Mouse (Mus musculus): ENCODE measurements around the gene Hmgb3. TPM values are rescaled to one million over a fixed set of nuclear protein-coding genes. Genes with fewer than 3 reads are reported as not detected.
"Not testable (repeated sequence)": the region's sequence is repeated elsewhere in the genome, so short reads cannot be mapped to it uniquely, and the experiment has no call there.

The Hmgb3 gene
- polyA plus RNA-seq (2014; fragmentation: Nextera tagmentation; extraction: Ambion mirVana), result 134 and 138 TPM in 2 replicates

- Histone ChIP-seq H3K27ac (replicated peaks in 1 of 2; ENCODE audit: control insufficient read depth in 1 of 2, insufficient read depth in 1 of 2, low read depth in 2 of 2, low read length in 2 of 2) (peak within 1 kb of the TSS; percentile 93 to 95), H3K9me3 (ENCODE audit: control insufficient read depth, low read length) (no peaks in the 10 kb centered on the region), H3K4me3 (ENCODE audit: control insufficient read depth in 1 of 2, insufficient read depth in 1 of 2, low read depth in 1 of 2, low read length in 2 of 2) (peak within 1 kb of the TSS; percentile 71 to 90), H3K4me2 (ENCODE audit: low read length) (peak within 1 kb of the TSS; percentile 72), H3K9ac (ENCODE audit: low read length) (peak within 1 kb of the TSS; percentile 88), H3K36me3 (ENCODE audit: control insufficient read depth, insufficient read depth, low read length) (peaks cover 10% of the 10 kb centered on the region), H3K4me1 (ENCODE audit: control insufficient read depth in 2 of 2, insufficient read depth in 2 of 2, low read length in 2 of 2) (0 out of 4 replicates have a peak, but pooled peaks cover 0 to 2% of the 10 kb centered on the region in 2 experiments), H3K27me3 (ENCODE audit: control insufficient read depth, insufficient read depth, low read length) (no peaks in the 10 kb centered on the region)
- WGBS, result 15% methylated on average over 37 of the region's 59 CpGs
- ATAC-seq (ENCODE audit: insufficient number of reproducible peaks, insufficient read depth, low FRiP score, low read depth), result peak; percentile 93
Observed at GRCm38 (mm10) chrX:71555415-71556114, at the start of gene Hmgb3. Gene Hmgb3, plus strand, starts transcription at chrX:71555918.

DNA sequence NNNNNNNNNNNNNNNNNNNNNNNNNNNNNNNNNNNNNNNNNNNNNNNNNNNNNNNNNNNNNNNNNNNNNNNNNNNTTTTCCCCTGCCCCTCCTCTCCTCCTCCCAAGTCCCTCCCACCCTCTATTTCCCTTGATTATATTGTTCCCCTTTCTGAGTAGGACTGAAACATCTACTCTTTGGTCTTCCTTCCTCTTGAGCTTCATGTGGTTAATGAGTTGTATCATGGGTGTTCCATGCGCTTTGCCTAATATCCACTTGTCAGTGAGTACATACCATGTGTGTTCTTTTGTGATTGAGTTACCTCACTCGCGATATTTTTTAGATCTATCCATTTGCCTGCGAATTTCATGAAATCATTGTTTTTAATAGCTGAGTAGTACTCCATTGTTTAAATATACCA, 49.1 kb upstream of the Hmgb3 start:
- not testable (repeated sequence) for H3K4me3 ChIP-seq (ENCODE audit: control insufficient read depth in 1 of 2, insufficient read depth in 1 of 2, low read depth in 1 of 2, low read length in 2 of 2); H3K4me2 ChIP-seq (ENCODE audit: low read length); H3K27ac ChIP-seq (replicated peaks in 1 of 2; ENCODE audit: control insufficient read depth in 1 of 2, insufficient read depth in 1 of 2, low read depth in 2 of 2, low read length in 2 of 2); H3K27me3 ChIP-seq (ENCODE audit: control insufficient read depth, insufficient read depth, low read length); H3K36me3 ChIP-seq (ENCODE audit: control insufficient read depth, insufficient read depth, low read length); H3K9ac ChIP-seq (ENCODE audit: low read length); ATAC-seq (ENCODE audit: insufficient number of reproducible peaks, insufficient read depth, low FRiP score, low read depth); H3K4me1 ChIP-seq (ENCODE audit: control insufficient read depth in 2 of 2, insufficient read depth in 2 of 2, low read length in 2 of 2); H3K9me3 ChIP-seq (ENCODE audit: control insufficient read depth, low read length)
- 87% methylated on average over 4 of the region's 4 CpGs for WGBS

- no peak for ATAC-seq (ENCODE audit: insufficient number of reproducible peaks, insufficient read depth, low FRiP score, low read depth)
- H3K4me1 ChIP-seq (ENCODE audit: control insufficient read depth in 2 of 2, insufficient read depth in 2 of 2, low read length in 2 of 2), result no peaks in the 10 kb centered on the region
- no peaks in the 10 kb centered on the region for H3K36me3 ChIP-seq (ENCODE audit: control insufficient read depth, insufficient read depth, low read length)
- H3K9me3 ChIP-seq (ENCODE audit: control insufficient read depth, low read length), result no peaks in the 10 kb centered on the region
- 73% methylated on average over 4 of the region's 4 CpGs for WGBS
- no peak overlapping the region for H3K9ac ChIP-seq (ENCODE audit: low read length)
- H3K27ac ChIP-seq (replicated peaks in 1 of 2; ENCODE audit: control insufficient read depth in 1 of 2, insufficient read depth in 1 of 2, low read depth in 2 of 2, low read length in 2 of 2), result no peak overlapping the region
- H3K4me3 ChIP-seq (ENCODE audit: control insufficient read depth in 1 of 2, insufficient read depth in 1 of 2, low read depth in 1 of 2, low read length in 2 of 2), result no peak overlapping the region
- H3K4me2 ChIP-seq (ENCODE audit: low read length), result no peak overlapping the region
- peaks cover 8% of the 10 kb centered on the region; the same call in 1 of the 2 replicates for H3K27me3 ChIP-seq (ENCODE audit: control insufficient read depth, insufficient read depth, low read length)
Observed at GRCm38 (mm10) chrX:71519252-71519651, 36.5 kb upstream of the Hmgb3 start.

- H3K4me1 ChIP-seq (ENCODE audit: control insufficient read depth in 2 of 2, insufficient read depth in 2 of 2, low read length in 2 of 2), result peaks cover 0 to 2% of the 10 kb centered on the region in 2 experiments; a peak in 1 of 4 replicates
- H3K4me3 ChIP-seq (ENCODE audit: control insufficient read depth in 1 of 2, insufficient read depth in 1 of 2, low read depth in 1 of 2, low read length in 2 of 2), result no peak overlapping the region
- no peak overlapping the region for H3K9ac ChIP-seq (ENCODE audit: low read length)
- H3K4me2 ChIP-seq (ENCODE audit: low read length), result no peak overlapping the region
- H3K9me3 ChIP-seq (ENCODE audit: control insufficient read depth, low read length), result no peaks in the 10 kb centered on the region
- H3K27ac ChIP-seq (replicated peaks in 1 of 2; ENCODE audit: control insufficient read depth in 1 of 2, insufficient read depth in 1 of 2, low read depth in 2 of 2, low read length in 2 of 2), result no peak overlapping the region
- H3K36me3 ChIP-seq (ENCODE audit: control insufficient read depth, insufficient read depth, low read length), result no peaks in the 10 kb centered on the region
- whole genome bisulfite sequencing, result 84% methylated on average over 3 of the region's 3 CpGs
- H3K27me3 ChIP-seq (ENCODE audit: control insufficient read depth, insufficient read depth, low read length), result peaks cover 8% of the 10 kb centered on the region; the same call in 1 of the 2 replicates
- ATAC-seq (ENCODE audit: insufficient number of reproducible peaks, insufficient read depth, low FRiP score, low read depth), result no peak
Observed at GRCm38 (mm10) chrX:71522889-71523288, 32.8 kb upstream of the Hmgb3 start.

DNA sequence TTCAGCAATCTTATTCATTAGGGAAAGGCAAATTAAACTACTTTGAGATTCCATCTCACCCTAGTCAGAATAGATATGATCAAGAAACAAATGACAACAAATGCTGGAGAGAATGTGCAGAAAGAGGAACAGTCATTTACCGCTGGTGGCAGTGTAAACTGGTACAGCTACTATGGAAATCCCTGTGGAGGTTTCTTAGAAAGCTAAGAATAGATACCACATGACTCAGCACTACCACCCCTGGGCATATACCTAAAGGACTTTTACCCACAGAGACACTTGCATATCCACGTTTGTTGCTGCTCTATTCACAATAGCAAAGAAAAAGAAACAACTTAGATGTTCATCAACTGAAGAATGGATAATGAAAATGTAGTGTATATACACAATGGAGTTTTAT, 31.4 kb upstream of the Hmgb3 start:
- no peak for ATAC-seq (ENCODE audit: insufficient number of reproducible peaks, insufficient read depth, low FRiP score, low read depth)
- Histone ChIP-seq H3K4me1 (ENCODE audit: control insufficient read depth in 2 of 2, insufficient read depth in 2 of 2, low read length in 2 of 2) (peaks cover 0 to 2% of the 10 kb centered on the region in 2 experiments; a peak in 1 of 4 replicates), H3K27me3 (ENCODE audit: control insufficient read depth, insufficient read depth, low read length) (peaks cover 8% of the 10 kb centered on the region; the same call in 1 of the 2 replicates), H3K9ac (ENCODE audit: low read length) (no peak overlapping the region), H3K36me3 (ENCODE audit: control insufficient read depth, insufficient read depth, low read length) (no peaks in the 10 kb centered on the region), H3K27ac (replicated peaks in 1 of 2; ENCODE audit: control insufficient read depth in 1 of 2, insufficient read depth in 1 of 2, low read depth in 2 of 2, low read length in 2 of 2) (no peak overlapping the region), H3K4me2 (ENCODE audit: low read length) (no peak overlapping the region), H3K9me3 (ENCODE audit: control insufficient read depth, low read length) (no peaks in the 10 kb centered on the region), H3K4me3 (ENCODE audit: control insufficient read depth in 1 of 2, insufficient read depth in 1 of 2, low read depth in 1 of 2, low read length in 2 of 2) (no peak overlapping the region)
- WGBS, result 42% methylated on average over 2 of the region's 2 CpGs

- ATAC-seq (ENCODE audit: insufficient number of reproducible peaks, insufficient read depth, low FRiP score, low read depth), result no peak
- H3K9ac ChIP-seq (ENCODE audit: low read length), result no peak overlapping the region
- 33% methylated on average over 3 of the region's 3 CpGs for WGBS
Observed at GRCm38 (mm10) chrX:71525593-71526299, 30.0 kb upstream of the Hmgb3 start.

DNA sequence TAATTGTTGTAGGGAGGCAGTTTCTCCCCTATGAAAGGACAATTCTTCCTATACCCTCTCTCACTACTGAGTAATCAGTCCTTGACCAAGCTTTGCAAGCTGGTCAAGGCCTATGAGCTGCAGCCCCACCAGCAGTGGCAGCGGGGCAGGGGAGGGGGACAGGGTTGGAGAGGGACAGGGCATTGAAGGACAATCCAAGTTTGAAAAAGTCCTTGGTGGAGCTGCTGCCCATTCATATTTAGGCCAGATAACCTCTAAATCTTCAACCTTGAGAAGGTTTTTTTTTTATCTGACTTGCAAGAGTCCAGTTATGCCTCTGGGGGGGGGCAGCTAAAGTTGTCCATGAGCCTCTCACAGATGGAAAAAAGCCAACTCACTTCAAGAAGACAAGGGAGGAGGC, 28.3 kb upstream of the Hmgb3 start:
- no peak overlapping the region for H3K27ac ChIP-seq (replicated peaks in 1 of 2; ENCODE audit: control insufficient read depth in 1 of 2, insufficient read depth in 1 of 2, low read depth in 2 of 2, low read length in 2 of 2)
- peaks cover 0 to 2% of the 10 kb centered on the region in 2 experiments; a peak in 1 of 4 replicates for H3K4me1 ChIP-seq (ENCODE audit: control insufficient read depth in 2 of 2, insufficient read depth in 2 of 2, low read length in 2 of 2)
- H3K4me2 ChIP-seq (ENCODE audit: low read length), result no peak overlapping the region
- H3K9ac ChIP-seq (ENCODE audit: low read length), result no peak overlapping the region
- H3K4me3 ChIP-seq (ENCODE audit: control insufficient read depth in 1 of 2, insufficient read depth in 1 of 2, low read depth in 1 of 2, low read length in 2 of 2), result no peak overlapping the region
- 68% methylated on average over 1 of the region's 1 CpGs for WGBS
- H3K36me3 ChIP-seq (ENCODE audit: control insufficient read depth, insufficient read depth, low read length), result no peaks in the 10 kb centered on the region
- no peaks in the 10 kb centered on the region for H3K9me3 ChIP-seq (ENCODE audit: control insufficient read depth, low read length)
- no peak for ATAC-seq (ENCODE audit: insufficient number of reproducible peaks, insufficient read depth, low FRiP score, low read depth)
- peaks cover 16% of the 10 kb centered on the region for H3K27me3 ChIP-seq (ENCODE audit: control insufficient read depth, insufficient read depth, low read length)

More at GRCm38 (mm10) chrX:71525593-71526299, 30.0 kb upstream of the Hmgb3 start:
- peaks cover 0 to 2% of the 10 kb centered on the region in 2 experiments; a peak in 1 of 4 replicates for H3K4me1 ChIP-seq (ENCODE audit: control insufficient read depth in 2 of 2, insufficient read depth in 2 of 2, low read length in 2 of 2)
- no peaks in the 10 kb centered on the region for H3K36me3 ChIP-seq (ENCODE audit: control insufficient read depth, insufficient read depth, low read length)
- H3K27me3 ChIP-seq (ENCODE audit: control insufficient read depth, insufficient read depth, low read length), result peaks cover 16% of the 10 kb centered on the region
- no peaks in the 10 kb centered on the region for H3K9me3 ChIP-seq (ENCODE audit: control insufficient read depth, low read length)
- H3K4me3 ChIP-seq (ENCODE audit: control insufficient read depth in 1 of 2, insufficient read depth in 1 of 2, low read depth in 1 of 2, low read length in 2 of 2), result no peak overlapping the region
- no peak overlapping the region for H3K4me2 ChIP-seq (ENCODE audit: low read length)
- H3K27ac ChIP-seq (replicated peaks in 1 of 2; ENCODE audit: control insufficient read depth in 1 of 2, insufficient read depth in 1 of 2, low read depth in 2 of 2, low read length in 2 of 2), result no peak overlapping the region
